Mouse (Mus musculus): ENCODE data around the gene Itga2b.

Itga2b gene

GRCm38 (mm10) chr11:102435754-102436470 is 34.0 kb downstream of the Itga2b start:
- DNase-seq: peak; percentile 50

DNA sequence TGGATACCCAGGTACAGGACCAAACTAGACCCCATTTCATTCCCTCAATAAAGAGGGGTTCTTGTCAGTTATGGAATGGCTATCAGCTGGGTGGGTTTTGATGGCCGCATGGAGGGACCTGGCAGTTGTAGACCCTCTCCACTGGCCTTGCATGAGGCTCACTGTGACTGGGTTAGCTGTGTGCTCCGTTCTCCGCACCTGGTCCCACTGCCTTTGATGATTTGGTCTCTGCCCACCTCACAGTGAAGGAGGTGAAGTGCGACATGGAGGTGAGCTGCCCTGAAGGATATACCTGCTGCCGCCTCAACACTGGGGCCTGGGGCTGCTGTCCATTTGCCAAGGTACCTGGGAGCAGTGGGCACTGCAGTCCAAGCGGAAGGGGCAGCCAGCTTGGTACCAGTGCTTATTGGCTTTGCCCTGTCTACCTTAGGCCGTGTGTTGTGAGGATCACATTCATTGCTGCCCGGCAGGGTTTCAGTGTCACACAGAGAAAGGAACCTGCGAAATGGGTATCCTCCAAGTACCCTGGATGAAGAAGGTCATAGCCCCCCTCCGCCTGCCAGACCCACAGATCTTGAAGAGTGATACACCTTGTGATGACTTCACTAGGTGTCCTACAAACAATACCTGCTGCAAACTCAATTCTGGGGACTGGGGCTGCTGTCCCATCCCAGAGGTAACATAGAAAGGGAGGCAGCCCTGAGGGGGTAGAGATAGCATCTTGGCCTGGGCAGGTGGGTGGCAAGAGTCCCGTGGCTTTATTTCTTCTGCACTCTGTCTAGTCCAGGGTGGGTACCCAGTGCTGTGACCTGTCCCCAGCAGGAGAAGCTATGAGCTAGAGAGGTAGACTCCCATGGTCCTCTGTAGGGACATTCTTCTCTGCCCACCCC is 34.9 kb downstream of the Itga2b start:
- no peak for DNase-seq

- peak; percentile 94 for DNase-seq
These were observed 35.5 kb downstream of the Itga2b start for GRCm38 (mm10) chr11:102434406-102434805.

DNA sequence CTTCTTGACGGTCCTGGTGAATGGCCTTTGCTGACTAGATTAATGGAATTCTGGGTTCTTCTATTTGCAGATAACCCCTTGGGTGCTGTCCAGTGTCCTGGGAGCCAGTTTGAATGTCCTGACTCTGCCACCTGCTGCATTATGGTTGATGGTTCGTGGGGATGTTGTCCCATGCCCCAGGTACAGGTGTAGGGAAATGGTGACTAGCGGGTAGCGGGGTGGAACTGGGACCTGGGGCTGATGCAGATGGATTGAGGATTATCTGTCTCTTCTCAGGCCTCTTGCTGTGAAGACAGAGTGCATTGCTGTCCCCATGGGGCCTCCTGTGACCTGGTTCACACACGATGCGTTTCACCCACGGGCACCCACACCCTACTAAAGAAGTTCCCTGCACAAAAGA is 36.1 kb downstream of the Itga2b start:
- DNase-seq: no peak

DNA sequence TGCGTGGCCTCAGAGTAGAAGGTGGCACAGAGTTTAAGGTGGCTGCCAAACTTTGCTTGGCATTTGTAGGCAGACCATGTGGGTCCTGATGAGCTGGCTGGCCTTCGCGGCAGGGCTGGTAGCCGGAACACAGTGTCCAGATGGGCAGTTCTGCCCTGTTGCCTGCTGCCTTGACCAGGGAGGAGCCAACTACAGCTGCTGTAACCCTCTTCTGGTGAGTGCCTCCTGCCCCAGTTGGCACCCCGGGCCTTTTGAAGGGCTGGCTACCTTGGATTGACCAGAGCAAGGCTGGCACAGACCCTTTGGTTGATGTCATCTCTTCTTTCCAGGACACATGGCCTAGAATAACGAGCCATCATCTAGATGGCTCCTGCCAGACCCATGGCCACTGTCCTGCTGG is 37.0 kb downstream of the Itga2b start:
- DNase-seq: no peak

DNA sequence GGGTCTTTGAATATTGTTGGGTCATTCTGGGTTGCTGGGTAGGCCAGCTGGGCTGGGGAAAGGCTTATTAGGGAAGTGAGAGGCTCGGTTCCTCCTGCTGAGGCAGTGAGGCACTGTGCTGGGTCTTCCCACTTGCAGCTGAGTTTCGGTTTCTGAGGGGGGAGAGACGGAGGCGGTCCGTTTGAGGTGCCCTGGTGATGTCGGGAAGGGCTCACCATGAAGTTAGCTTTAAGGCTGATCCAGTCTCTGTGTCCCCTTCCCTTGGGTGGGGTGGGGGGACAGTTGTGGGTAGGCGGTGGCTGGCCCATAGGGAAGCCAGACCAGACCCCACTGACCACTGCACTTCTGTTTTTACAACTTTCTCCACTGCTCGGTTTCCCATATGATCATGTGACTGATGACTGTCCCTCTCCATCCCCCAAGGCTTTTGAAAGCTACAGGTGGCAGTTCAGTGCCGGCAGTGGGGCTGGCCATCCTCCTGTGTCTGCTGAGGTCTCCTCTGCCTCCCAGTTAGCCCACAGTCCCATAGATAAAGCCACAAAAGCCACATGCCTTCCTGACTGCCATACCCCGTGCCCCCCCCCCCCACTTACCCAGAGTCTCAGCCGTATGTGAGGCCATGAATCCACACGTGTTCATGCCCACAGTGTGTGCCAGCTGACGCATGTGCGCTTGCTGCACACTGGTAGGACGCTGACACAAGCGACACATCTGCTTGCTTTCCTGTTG is 37.6 kb downstream of the Itga2b start:
- no peak for DNase-seq

DNA sequence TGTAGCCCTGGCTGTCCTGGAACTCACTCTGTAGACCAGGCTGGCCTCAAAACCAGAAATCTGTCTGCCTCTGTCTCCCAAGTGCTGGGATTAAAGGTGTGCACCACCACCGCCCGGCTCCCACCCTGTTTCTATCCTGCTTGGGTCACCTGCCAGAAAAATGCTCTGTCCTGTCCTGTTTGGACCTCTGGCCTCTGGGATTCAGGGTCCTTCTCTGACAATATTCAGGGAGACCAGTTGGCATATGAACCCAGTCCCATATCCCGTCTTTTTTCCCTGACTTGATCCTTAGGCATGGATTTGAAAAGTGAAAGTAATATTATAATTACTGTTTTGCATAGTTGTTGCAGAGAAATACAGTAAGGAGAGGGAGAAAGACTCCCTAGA is 38.2 kb downstream of the Itga2b start:
- no peak for DNase-seq

- peak; percentile 78 for DNase-seq
These were observed 38.8 kb downstream of the Itga2b start for GRCm38 (mm10) chr11:102431018-102431645.

DNA sequence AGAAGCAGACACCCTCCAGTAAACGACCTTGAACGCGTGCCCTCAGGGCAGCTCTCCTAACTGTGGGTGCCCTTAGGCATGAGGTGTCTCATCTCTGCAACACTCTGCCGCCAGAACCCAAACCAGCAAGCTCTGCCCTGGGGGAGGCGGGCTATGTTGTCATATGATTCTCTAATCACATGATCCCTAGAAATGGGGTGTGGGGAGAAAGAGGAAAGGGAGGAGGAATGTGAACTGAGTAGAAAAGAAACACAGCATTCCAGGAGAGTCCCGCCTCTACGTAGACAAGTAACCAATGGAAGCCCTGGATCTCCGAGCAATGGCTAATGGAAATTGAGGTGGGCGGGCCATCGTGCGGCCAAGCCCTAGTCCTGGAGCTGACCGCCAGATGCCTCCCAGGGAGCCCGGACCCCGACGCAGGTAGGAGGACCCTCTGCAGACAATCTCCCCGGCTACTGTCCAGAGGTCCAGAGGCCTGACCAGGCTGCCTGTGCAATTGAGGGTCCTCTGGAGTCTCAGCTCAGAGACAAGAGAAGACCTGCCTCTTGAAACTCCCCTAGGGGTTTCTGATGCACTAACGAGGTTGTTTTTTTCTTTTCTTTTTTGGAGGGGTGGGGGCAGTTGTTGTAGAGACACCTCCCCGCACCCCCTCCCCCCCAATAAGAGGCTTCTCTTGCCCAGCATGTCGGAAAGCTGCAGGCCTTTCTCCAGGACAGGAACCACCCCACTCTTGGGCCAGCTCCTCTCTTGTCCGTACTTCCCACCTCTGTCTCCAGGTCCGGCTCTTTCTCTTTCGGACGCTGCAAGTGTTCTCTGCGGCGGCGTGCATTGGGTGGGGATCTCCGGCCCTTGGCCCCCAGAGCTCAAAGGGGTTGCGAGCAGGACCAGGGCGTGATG is 39.6 kb downstream of the Itga2b start, which contains the start of gene Grn:
Grn (plus strand) TSS at position 195 of the 897 bp plus-strand sequence.
- peak; percentile 69 for DNase-seq

GRCm38 (mm10) chr11:102429551-102429950 is 40.4 kb downstream of the Itga2b start:
- DNase-seq: no peak

- no peak for DNase-seq
These were observed 40.9 kb downstream of the Itga2b start for GRCm38 (mm10) chr11:102428981-102429540.

DNA sequence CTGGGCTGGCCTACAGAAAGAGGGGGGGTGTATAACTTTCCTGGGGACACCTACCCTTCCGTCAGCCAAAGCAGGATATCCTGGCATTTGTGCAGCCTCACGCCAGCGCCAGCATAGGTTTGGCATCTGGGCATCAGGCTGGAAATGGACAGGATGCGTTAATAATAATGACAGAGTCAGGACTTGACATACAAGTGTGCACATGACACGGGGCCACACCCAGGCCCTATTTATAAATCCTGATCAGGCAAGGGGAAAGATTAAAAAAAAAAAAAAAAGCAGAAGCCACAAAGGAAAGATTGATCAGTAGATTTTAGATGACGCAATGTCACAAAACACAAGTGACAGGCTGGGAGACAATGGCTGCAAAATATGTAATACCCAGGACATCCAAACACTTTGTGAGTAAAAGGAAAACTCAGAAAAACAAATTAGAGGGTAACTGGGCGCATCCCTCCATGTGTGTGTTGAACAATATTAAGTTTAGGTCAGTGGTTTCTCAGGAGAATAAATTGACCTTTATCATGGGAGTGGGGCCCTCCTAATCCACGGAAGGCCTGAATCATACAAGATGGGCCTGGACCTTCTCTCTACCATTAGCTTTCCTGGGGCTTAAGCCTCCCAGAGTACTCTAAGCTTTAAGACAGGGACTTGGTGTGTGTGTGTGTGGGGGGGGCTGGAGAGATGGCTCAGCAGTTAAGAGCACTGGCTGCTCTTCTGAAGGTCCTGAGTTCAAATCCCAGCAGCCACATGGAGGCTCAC is 44.2 kb downstream of the Itga2b start:
- DNase-seq: no peak

DNA sequence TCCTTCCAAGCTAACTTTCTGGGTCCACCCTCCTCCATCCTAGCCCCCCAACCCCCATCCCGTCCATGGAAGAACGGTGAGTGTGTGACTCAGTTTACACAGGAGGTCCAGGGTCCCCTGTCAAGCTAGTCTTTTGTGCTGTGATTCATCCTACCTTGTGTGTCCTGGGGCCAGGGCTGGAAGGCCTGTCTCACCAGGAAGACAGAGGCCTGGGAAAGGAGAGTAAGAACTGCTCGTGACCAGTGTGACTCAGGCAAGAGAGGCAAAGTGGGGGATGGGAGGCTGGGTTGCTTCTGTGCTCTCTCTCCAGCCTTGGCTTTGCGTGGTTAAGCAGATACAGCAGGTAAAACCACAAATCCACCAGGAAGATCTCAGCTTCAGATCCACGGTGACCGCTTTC is 45.3 kb downstream of the Itga2b start:
- DNase-seq: no peak

DNA sequence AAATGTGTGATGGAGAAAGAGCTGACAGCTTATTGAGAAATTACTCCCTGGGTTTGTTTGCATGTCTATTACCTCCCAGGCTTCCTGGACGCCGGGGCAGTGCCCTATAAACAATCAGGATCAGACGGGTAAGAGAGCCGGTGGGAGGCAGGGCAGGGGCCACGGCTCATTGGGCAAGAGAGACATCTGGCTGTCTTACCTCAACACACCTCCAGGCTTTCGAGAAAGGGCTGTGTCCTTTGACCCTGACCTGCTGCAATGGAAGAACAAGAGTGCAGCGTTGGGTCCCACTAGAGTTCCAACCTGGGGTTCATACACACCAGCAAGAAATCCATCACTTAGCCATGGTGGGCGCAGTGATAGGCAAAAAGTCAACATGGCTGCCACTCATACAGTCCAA is 48.4 kb downstream of the Itga2b start:
- no peak for DNase-seq

- no peak for DNase-seq
These were observed 51.0 kb downstream of the Itga2b start for GRCm38 (mm10) chr11:102418887-102419286.

GRCm38 (mm10) chr11:102417160-102417559 is 52.8 kb downstream of the Itga2b start:
- no peak for DNase-seq

- no peak for DNase-seq
These were observed 54.7 kb downstream of the Itga2b start for GRCm38 (mm10) chr11:102415034-102415802.

DNA sequence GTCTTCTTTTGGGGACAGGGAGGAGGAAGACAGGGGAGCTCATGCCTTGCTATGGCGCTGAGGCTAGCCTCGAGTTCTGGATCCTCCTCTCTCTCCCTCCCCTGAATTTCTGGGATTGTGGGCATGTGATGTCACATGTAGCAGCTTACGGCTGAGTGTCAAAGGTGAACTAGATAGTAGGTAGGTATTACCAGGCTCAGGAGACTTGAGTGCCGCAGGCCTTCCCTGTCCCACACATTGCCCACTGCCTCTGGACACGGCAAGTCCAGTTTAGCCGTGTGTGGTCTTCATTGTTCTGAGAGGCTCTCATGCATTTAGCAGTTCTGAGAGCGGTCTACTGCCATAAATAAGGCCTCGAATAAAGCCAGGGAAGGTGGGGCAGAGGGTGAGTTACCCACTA is 56.9 kb downstream of the Itga2b start:
- DNase-seq: no peak

- peak; percentile 94 for DNase-seq
These were observed 58.2 kb downstream of the Itga2b start for GRCm38 (mm10) chr11:102411704-102412103.

- DNase-seq: no peak
These were observed 58.9 kb downstream of the Itga2b start for GRCm38 (mm10) chr11:102411061-102411460.
